Mouse (Mus musculus): ENCODE data around the gene Rasgrf1. TPM values are rescaled to one million over a fixed set of nuclear protein-coding genes. Genes with fewer than 3 reads are reported as not detected.

Gene Rasgrf1
- polyA plus RNA-seq (2012; ENCODE audit: insufficient read depth, insufficient read length, low replicate concordance, missing spikeins), result not detected in 2 replicates

DNA sequence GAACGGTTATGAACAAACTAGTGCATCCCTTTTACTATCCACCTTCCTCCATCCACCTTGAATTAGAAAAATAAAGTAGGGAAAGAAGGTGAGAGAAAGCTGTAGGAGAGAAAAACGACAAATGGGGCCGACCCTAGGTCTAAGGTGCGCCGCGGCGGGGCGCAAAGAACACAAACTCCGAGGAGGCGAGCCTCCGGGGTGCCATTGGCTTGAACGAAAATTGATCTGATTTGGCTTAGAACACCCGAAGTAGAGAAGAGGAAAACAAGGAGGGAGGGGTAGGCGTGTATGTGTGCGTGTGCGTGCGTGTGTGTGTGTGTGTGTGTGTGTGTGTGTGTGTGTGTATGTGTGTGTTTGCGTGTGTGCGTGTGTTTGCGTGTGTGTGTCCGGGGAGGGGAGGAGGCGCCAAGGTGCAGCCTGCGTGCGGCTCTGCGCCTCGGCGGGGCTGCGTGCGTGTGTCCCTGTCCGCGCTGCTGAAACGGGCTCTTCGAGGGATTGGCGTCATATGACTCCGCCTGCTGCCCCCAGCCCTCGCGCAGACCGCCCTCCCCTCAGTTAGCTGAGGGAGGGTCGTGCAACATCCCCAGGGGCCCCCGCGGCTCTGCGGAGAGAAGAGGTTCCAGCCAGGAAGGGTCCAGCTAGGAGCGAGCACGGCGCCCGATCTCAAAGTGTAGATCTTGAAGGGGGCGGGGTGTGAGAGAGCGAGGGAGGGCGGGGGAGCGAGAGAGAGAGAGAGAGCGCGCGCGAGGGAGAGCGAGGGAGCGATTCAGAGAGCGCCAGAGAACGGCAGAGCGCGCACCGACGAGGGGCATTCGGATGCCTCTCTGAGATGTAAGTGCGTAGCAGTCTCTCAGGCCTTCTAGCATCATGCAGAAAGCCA, at the start of gene Rasgrf1:
Gene Rasgrf1, plus strand, starts transcription at position 778 of the 880 bp plus-strand sequence.
- Histone ChIP-seq H3K27ac (ENCODE audit: insufficient read depth, low read depth, low read length) (peak within 1 kb of the TSS; percentile 87), H3K4me3 (ENCODE audit: insufficient read depth, low read depth, low read length) (peak within 1 kb of the TSS; percentile 73), H3K4me1 (ENCODE audit: control insufficient read depth, insufficient read depth, low read length) (peaks cover 19% of the 10 kb centered on the region)
- under 1% methylated on average over 59 of the region's 64 CpGs for WGBS
- TF ChIP-seq CTCF (IDR thresholded peaks at IDR 0.05; ENCODE audit: insufficient read depth, low read depth, low read length) (no peak), POLR2A (IDR thresholded peaks at IDR 0.05; ENCODE audit: insufficient read depth, low read depth, low read length) (peak; percentile 68)

DNA sequence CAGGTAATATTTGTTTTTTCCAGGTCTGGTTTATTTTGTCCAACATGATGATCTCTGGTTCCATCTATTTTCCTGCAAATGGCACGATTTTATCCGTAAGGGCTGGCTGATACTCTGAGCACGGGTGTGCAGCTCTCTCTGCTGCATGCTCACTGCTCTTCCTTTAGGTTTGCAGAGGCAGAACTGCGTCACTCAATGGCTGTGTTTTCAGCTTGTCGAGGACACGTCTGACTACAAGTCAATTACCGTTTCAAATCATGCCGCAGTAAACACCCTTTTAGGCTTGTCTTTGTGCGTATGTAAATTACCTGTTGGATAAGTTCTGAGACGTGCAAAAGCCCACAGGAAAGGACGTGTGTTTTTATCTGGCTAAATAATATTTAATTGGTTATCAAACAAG, 49.6 kb upstream of the Rasgrf1 start:
- H3K4me1 ChIP-seq (ENCODE audit: control insufficient read depth, insufficient read depth, low read length), result 0 out of 2 replicates have a peak, but pooled peaks cover under 1% of the 10 kb centered on the region
- WGBS, result 44% methylated on average over 11 of the region's 11 CpGs
- TF ChIP-seq POLR2A (IDR thresholded peaks at IDR 0.05; ENCODE audit: insufficient read depth, low read depth, low read length) (no peak), CTCF (IDR thresholded peaks at IDR 0.05; ENCODE audit: insufficient read depth, low read depth, low read length) (no peak)
- no peak overlapping the region for H3K27ac ChIP-seq (ENCODE audit: insufficient read depth, low read depth, low read length)
- no peak overlapping the region for H3K4me3 ChIP-seq (ENCODE audit: insufficient read depth, low read depth, low read length)

DNA sequence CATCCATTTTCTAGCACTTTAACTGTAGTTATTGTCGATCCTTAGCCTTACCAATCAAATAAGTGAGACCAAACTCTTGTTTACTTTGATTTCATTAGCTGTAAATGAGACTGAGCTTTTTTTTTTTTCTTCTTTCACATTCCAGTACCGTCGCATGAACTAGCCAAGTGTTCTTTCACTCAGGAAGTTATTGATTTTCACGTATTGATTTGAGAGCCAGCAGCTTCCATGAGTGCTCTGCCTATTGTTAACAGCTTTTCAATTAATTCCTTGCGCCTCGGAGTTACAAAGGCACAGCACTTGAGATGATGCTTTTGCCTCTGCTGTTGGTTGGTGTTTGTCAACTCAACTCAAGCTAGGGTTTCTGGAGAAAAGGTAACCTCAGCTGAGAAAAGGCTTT, 49.1 kb upstream of the Rasgrf1 start:
- H3K4me3 ChIP-seq (ENCODE audit: insufficient read depth, low read depth, low read length), result no peak overlapping the region
- WGBS, result 39% methylated on average over 6 of the region's 6 CpGs
- H3K4me1 ChIP-seq (ENCODE audit: control insufficient read depth, insufficient read depth, low read length), result no peaks in the 10 kb centered on the region
- no peak overlapping the region for H3K27ac ChIP-seq (ENCODE audit: insufficient read depth, low read depth, low read length)
- no peak for TF ChIP-seq CTCF (IDR thresholded peaks at IDR 0.05; ENCODE audit: insufficient read depth, low read depth, low read length)
- TF ChIP-seq POLR2A (IDR thresholded peaks at IDR 0.05; ENCODE audit: insufficient read depth, low read depth, low read length), result no peak

DNA sequence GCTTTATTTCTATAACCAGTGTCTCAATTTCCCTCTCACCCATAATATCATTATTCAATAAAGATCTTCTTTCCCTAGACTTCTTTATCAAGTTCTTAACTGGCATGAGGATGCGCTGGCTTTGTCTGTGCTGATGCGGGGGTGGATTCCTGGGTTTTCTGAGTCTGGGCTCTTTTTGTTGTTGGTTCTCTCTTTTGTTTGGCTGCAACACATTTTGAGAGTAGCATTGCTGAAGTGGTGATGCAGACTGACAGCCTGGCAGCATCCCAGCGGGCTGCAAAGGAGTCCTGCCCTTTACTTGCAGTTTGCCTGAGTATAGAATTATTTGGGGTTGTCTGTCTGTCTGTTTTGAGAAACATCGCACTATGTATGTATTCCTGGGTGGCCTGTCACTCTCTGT, 42.6 kb upstream of the Rasgrf1 start:
- peaks cover 6% of the 10 kb centered on the region for H3K4me1 ChIP-seq (ENCODE audit: control insufficient read depth, insufficient read depth, low read length)
- TF ChIP-seq POLR2A (IDR thresholded peaks at IDR 0.05; ENCODE audit: insufficient read depth, low read depth, low read length), result no peak
- TF ChIP-seq CTCF (IDR thresholded peaks at IDR 0.05; ENCODE audit: insufficient read depth, low read depth, low read length), result no peak
- WGBS, result 43% methylated on average over 4 of the region's 4 CpGs
- no peak overlapping the region for H3K27ac ChIP-seq (ENCODE audit: insufficient read depth, low read depth, low read length)
- no peak overlapping the region for H3K4me3 ChIP-seq (ENCODE audit: insufficient read depth, low read depth, low read length)

- H3K4me1 ChIP-seq (ENCODE audit: control insufficient read depth, insufficient read depth, low read length), result peaks cover 8% of the 10 kb centered on the region
- WGBS, result 16% methylated on average over 16 of the region's 16 CpGs
Observed at GRCm38 (mm10) chr9:89868093-89868729, 41.5 kb upstream of the Rasgrf1 start.

GRCm38 (mm10) chr9:89869594-89869993, 40.1 kb upstream of the Rasgrf1 start:
- H3K27ac ChIP-seq (ENCODE audit: insufficient read depth, low read depth, low read length), result no peak overlapping the region
- no peak for TF ChIP-seq POLR2A (IDR thresholded peaks at IDR 0.05; ENCODE audit: insufficient read depth, low read depth, low read length)
- TF ChIP-seq CTCF (IDR thresholded peaks at IDR 0.05; ENCODE audit: insufficient read depth, low read depth, low read length), result no peak
- no peak overlapping the region for H3K4me3 ChIP-seq (ENCODE audit: insufficient read depth, low read depth, low read length)
- H3K4me1 ChIP-seq (ENCODE audit: control insufficient read depth, insufficient read depth, low read length), result peaks cover 11% of the 10 kb centered on the region
- 38% methylated on average over 2 of the region's 2 CpGs for WGBS

More at GRCm38 (mm10) chr9:89868093-89868729, 41.5 kb upstream of the Rasgrf1 start:
- Histone ChIP-seq H3K4me3 (ENCODE audit: insufficient read depth, low read depth, low read length) (no peak overlapping the region), H3K27ac (ENCODE audit: insufficient read depth, low read depth, low read length) (no peak overlapping the region)
- no peak for TF ChIP-seq CTCF (IDR thresholded peaks at IDR 0.05; ENCODE audit: insufficient read depth, low read depth, low read length)
- no peak for TF ChIP-seq POLR2A (IDR thresholded peaks at IDR 0.05; ENCODE audit: insufficient read depth, low read depth, low read length)

DNA sequence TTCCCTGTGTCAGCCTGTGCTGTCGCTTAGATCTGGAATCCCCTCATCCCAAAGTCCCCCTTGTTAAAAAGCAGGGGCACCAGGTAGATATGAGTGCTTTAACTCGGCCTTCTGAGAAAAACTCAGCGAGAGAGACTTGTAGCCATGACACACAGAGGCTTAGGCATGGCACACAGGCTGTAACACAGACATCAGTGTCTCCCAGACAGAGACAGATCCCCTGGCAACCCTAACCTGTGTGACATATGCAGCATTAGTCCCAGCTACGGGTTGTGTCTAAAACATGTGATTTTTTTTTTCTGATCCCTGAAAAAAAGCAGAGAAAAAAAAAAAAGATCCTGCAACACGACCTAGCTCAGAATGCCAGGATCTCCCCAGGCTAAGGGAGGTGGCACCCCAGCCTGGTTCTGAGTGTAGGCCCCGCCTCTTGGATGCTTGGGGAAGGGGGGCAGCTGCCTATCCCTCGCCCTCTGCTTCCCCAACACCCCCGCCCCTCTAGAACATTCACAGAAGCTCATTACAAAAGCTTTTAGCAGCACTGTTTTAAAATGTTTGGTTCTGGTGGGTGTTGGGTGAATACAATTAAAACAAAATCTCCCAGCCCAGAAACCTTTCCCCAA, 39.1 kb upstream of the Rasgrf1 start:
- Histone ChIP-seq H3K4me1 (ENCODE audit: control insufficient read depth, insufficient read depth, low read length) (peaks cover 11% of the 10 kb centered on the region), H3K27ac (ENCODE audit: insufficient read depth, low read depth, low read length) (no peak overlapping the region), H3K4me3 (ENCODE audit: insufficient read depth, low read depth, low read length) (no peak overlapping the region)
- TF ChIP-seq CTCF (IDR thresholded peaks at IDR 0.05; ENCODE audit: insufficient read depth, low read depth, low read length), result no peak
- TF ChIP-seq POLR2A (IDR thresholded peaks at IDR 0.05; ENCODE audit: insufficient read depth, low read depth, low read length), result no peak
- WGBS, result 27% methylated on average over 8 of the region's 8 CpGs

- TF ChIP-seq POLR2A (IDR thresholded peaks at IDR 0.05; ENCODE audit: insufficient read depth, low read depth, low read length), result no peak
- TF ChIP-seq CTCF (IDR thresholded peaks at IDR 0.05; ENCODE audit: insufficient read depth, low read depth, low read length), result no peak
- no peak overlapping the region for H3K4me3 ChIP-seq (ENCODE audit: insufficient read depth, low read depth, low read length)
- 55% methylated on average over 6 of the region's 6 CpGs for WGBS
- H3K4me1 ChIP-seq (ENCODE audit: control insufficient read depth, insufficient read depth, low read length), result peaks cover 11% of the 10 kb centered on the region
- no peak overlapping the region for H3K27ac ChIP-seq (ENCODE audit: insufficient read depth, low read depth, low read length)
Observed at GRCm38 (mm10) chr9:89872137-89872536, 37.6 kb upstream of the Rasgrf1 start.

Measured in olfactory bulb, adult 2 months (tissue).